Mouse (Mus musculus): Measurements from ENCODE around the gene Fxyd6.

Fxyd6 gene

DNA sequence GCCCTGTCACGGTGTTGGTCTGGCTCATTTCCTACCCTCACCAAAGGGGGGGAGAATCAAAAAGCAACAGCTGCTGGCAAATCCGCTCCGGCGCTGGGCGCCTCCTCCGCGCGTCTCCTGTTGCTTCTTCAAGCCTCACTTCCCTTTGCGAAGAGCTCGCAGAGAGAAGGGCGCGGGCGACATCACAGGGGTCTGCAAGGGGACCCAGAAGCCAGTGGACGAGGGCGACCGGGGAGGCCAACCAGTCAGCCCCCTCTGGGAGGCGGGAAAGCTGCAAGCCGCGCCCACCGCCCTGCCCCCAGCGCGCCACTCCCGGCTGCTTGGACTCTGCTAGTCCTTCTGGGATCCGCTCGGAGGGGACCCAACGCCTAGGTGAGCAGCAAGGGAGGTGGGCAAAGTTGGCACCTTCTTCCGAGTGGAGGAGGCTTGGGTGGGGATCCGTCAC is at the start of gene Fxyd6:
Gene Fxyd6, plus strand, starts transcription at position 69 of the 445 bp plus-strand sequence.
- DNase-seq, result peak; percentile 35

DNA sequence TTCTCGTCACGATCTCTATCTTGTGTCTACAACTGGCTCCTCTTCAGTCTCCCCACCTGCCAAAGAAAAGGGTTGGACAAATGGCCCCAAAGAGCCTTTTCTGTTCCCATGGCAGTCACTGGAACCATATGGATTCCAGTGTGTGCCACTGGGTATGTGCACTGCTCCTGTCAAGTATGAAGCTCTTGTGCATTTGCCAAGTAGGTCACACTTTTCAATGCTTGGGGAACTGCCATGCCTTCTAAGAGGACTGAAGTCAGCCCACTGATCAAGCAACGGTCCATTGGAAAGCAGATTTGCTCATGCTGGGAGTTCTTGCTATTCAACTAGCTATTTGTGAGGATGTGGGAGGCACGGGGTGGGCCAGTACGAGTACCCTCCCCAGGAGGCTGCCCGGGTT is 48.5 kb upstream of the Fxyd6 start:
- DNase-seq, result no peak

DNA sequence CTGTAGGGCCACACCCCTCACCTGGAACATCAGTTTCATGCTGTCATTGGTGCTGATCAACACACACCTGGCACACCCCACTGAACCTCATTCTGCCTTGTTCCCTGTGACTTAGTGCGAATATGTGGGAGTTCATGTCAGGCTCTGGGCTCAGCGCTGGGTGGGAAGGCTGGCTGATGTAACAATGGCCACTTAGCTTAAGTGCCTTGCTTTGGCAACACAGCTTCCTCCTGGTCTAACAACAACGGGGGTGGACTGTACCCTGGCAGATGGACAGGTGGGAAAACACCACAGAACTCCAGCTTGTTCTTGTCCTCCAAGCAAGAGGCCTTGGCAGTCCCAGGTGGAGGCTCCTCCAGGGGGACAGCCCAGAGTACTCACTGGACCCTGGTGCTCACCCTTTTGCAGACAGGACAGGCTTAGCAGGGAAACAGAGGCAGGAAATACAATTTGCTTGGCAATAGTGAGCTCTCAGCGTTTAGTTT is 48.0 kb upstream of the Fxyd6 start:
- no peak for DNase-seq

GRCm38 (mm10) chr9:45326390-45326789 is 43.6 kb upstream of the Fxyd6 start:
- DNase-seq, result no peak

DNA sequence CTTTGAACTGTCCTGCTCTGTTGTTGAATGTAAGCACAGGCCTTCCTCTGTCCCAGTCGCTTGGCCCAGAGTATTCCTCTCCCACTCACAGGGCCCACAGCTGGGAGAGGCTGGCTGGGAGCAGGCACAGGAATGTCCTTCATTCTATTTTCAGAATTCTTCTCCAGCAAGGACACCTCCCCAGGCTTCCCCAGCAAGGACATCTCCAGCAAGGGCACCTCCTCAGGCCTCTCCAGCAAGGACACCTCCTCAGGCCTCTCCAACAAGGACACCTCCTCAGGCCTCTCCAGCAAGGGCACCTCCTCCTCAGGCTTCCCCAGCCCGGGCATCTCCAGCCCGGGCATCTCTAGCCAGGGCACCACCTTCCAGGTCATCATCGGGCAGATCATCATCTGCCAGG is 41.7 kb upstream of the Fxyd6 start:
- no peak for DNase-seq

- DNase-seq, result no peak
Observed at GRCm38 (mm10) chr9:45329577-45329976, 40.4 kb upstream of the Fxyd6 start.

GRCm38 (mm10) chr9:45337406-45337805 is 32.6 kb upstream of the Fxyd6 start:
- no peak for DNase-seq

DNA sequence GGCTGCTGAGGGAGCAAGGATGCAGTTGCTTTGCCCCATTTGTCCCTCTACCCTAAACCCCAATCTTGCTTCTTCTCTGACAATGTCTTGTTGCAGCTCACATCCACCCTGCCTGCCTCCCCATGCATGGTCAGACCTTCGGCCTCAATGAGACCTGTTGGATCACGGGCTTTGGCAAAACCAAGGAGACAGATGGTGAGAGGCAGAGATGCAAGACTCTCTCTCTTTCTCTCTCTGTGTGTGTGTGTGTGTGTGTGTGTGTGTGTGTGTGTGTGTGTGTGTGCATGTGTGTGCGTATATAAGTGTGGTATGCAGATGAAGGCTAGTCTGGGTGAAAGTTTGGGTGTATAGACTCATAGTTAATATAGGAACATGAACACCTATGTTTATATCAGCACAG is 26.9 kb upstream of the Fxyd6 start:
- DNase-seq, result no peak

GRCm38 (mm10) chr9:45345516-45345915 is 24.5 kb upstream of the Fxyd6 start:
- peak; percentile 56 for DNase-seq

GRCm38 (mm10) chr9:45346276-45346675 is 23.7 kb upstream of the Fxyd6 start:
- no peak for DNase-seq

- DNase-seq, result no peak
Observed at GRCm38 (mm10) chr9:45348560-45348959, 21.4 kb upstream of the Fxyd6 start.

DNA sequence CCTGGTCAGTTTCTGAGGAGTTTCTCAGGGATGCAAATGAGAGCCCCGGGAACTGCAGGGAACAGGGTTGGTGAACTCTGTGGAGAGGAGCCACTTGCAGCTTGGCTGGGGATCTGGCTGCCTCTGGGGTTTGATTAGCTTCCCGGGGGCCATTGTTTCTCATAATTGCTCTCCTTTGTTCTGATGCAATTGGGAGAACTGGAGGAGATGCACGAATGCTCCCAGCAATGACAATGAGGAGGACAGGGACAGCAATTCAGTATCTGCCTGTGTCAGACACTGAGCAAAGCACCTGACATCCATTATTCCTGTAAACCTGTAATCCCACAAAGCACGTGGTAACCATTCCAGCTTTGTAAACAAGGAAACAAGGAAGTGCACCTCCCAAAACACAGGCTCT is 20.8 kb upstream of the Fxyd6 start:
- no peak for DNase-seq

- no peak for DNase-seq
Observed at GRCm38 (mm10) chr9:45349851-45350250, 20.1 kb upstream of the Fxyd6 start.

DNA sequence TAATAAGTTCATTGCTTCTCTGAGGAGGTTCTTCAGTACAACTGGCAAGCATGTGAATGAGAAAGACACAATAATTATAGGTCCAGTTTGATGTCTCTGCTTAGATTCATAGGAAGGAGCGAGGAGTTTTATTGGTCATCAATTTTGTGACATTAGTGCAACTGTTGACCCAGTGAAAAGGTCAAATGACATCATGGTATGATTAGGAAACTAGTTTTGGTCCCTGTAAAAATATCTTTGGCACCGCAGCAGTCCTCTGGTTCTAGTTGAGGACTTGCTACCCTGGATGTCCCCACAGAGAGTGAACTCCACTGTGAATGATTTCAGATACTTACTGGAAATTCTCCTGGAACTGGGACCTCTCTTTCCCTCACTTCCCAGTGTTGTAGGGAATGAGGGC is 14.8 kb upstream of the Fxyd6 start:
- no peak for DNase-seq

- DNase-seq, result no peak
Observed at GRCm38 (mm10) chr9:45358356-45358755, 11.6 kb upstream of the Fxyd6 start.

GRCm38 (mm10) chr9:45362051-45362461 is 7.9 kb upstream of the Fxyd6 start:
- DNase-seq, result no peak

- no peak for DNase-seq
Observed at GRCm38 (mm10) chr9:45363639-45364214, 6.3 kb upstream of the Fxyd6 start.

GRCm38 (mm10) chr9:45367716-45368115 is 2.3 kb upstream of the Fxyd6 start:
- no peak for DNase-seq

- no peak for DNase-seq
Observed at GRCm38 (mm10) chr9:45368341-45368901, 1.6 kb upstream of the Fxyd6 start.

DNA sequence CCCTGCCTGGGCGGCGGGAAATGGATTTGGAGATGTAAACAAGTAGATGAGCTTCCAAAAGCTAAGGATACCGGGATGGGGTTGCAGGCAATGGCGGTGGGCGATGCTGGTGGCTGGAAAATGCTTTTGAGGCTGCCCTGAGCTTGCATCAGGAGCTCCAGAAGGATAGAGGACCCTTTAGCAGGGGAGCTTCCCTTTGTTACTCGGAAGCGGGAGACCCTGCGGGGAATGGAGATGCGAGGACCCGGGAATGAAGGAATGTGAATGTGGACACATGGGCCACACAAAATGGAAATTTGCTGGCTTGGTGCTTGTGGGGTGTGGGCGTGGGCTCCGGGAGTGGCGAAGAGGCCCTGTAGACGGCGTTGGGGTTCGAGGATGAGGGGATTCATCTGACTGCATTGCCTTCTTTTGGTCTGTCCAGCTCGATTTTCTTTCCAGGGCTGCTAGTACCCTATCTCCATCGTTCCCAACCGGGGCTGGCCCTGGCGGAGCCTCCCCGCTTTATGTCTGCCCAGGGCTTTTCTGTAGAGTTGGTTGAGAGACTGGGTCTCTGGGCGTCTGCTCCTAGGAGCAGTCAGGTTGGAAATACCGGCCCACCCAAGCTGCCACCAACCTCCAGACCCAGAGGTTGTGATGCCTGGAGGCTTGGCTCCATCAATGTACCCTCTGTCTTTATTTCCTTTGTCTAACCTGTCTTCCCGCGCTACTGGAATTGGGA is 791 bp downstream of the Fxyd6 start:
- DNase-seq, result no peak

DNA sequence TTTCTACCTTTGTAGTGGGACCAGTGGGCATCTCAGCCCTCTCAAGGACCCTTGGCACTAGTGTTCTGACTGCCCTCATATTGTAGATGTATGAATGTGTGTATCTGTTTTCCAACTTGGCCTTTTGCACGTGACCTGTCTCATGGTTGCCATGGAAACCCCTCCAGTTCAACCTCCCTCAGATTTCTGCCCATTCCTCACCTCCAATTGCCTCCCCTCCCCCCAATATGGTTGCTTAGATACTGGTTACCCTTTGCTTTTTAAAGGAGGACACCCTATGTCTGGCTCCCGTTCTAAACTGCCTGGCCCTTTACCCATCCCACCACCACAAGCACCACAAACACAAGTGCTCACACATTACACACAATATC is 1.3 kb downstream of the Fxyd6 start:
- no peak for DNase-seq

DNA sequence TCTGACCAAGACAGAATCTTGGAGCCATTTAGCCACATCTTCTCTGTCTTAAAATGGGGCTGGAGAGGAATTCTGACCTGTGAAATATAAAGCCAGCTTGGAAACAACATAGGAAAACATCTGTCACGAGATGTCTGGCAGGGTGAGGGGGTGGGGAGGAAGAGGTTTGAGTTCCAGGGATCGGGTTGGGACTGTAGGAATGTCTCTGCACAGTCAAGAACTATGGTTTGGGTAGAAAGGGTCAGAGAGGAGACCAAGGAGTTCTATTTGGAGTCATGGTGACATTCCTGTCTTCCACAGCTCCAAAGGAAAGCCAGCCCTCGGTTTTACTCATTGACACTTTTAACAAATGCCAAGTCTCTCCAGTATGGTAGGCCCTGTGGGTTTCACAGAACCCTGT is 3.9 kb downstream of the Fxyd6 start:
- no peak for DNase-seq

GRCm38 (mm10) chr9:45374988-45375502 is 5.1 kb downstream of the Fxyd6 start:
- no peak for DNase-seq

- DNase-seq, result peak; percentile 28
Observed at GRCm38 (mm10) chr9:45376427-45376826, 6.4 kb downstream of the Fxyd6 start.
